Comparison of ENCODE assay signal across 17 mouse cellular contexts in the genomic region with DNA sequence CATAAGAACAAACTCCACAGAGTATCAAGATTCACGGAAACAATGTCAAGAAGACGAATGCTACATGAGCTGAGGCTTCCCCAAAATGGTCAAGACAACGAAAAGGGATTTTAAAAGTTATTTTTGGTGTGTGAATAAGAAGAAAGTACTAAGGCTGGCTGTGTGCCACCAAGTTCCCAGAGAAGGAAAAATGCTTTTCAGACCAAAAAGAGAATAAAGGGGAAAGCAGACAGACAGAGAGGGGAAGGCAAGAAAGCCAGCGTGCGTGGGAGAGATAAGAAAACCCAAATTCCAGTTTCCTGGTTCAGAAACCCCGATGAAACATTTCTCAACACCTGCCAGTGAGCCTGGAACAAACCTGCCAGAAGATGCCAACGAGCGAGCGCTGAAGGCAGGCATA. TPM values are rescaled to one million over a fixed set of nuclear protein-coding genes. Genes with fewer than 3 reads are reported as not detected.
DNase-seq lines count a peak whose midpoint lies in the region; ATAC-seq and TF ChIP-seq lines count a peak whose summit lies in the region.
"Had no signal": no experiment of that assay in that cellular context is flagged by ENCODE, and none has a peak within 500 bp of the region (broad histone marks: within the 10 kb centered on the region; RNA-seq: fewer than 3 reads in every experiment).

No protein-coding gene starts in this region.

- no peak for TF ChIP-seq EP300 in lung, postnatal 0 days (IDR thresholded peaks at IDR 0.05)

- H3K27ac ChIP-seq in kidney, embryonic 15.5 days, result peak overlapping the region; percentile 23; the same call in 1 of the 2 replicates
- H3K27ac ChIP-seq in kidney, adult 2 months (ENCODE audit: insufficient read depth, low read depth, low read length), result no peak overlapping the region
- 0 out of 2 replicates have a peak overlapping the region, but pooled peaks have one; percentile 4 for H3K27ac ChIP-seq in lung, postnatal 0 days (ENCODE audit: low read length)
- peak overlapping the region; percentile 41; the same call in 1 of the 2 replicates for H3K27ac ChIP-seq in intestine, postnatal 0 days (ENCODE audit: low read depth, low read length)
- H3K27ac ChIP-seq: embryonic facial prominence, embryonic 13.5 days; neural tube, embryonic 12.5 days had no signal

- peaks cover 42% of the 10 kb centered on the region for H3K36me3 ChIP-seq in kidney, embryonic 15.5 days
- peaks cover 3% of the 10 kb centered on the region for H3K36me3 ChIP-seq in kidney, adult 2 months (ENCODE audit: control insufficient read depth, insufficient read depth, low read length)
- H3K36me3 ChIP-seq in lung, postnatal 0 days (ENCODE audit: insufficient read depth, low read length), result peaks cover 6% of the 10 kb centered on the region
- H3K36me3 ChIP-seq in intestine, postnatal 0 days (ENCODE audit: control insufficient read depth, insufficient read depth), result peaks cover 22% of the 10 kb centered on the region

- TF ChIP-seq CTCF in kidney, adult 2 months (conservative IDR thresholded peaks at IDR 0.05; ENCODE audit: insufficient read depth, insufficient read length, low read depth, low read length), result no peak
- no peak for TF ChIP-seq CTCF in lung, postnatal 0 days (IDR thresholded peaks at IDR 0.05)
- no peak for TF ChIP-seq CTCF in intestine, postnatal 0 days (IDR thresholded peaks at IDR 0.05; ENCODE audit: low read depth)

- no peak for DNase-seq in kidney, adult 2 months
- DNase-seq in lung, postnatal 0 days (ENCODE audit: low spot score), result no peak
- no peak for DNase-seq in lung, postnatal 25 days (ENCODE audit: low spot score)
- DNase-seq in brain, adult 2 months (ENCODE audit: low read depth, low spot score), result peak; percentile 51
- no peak for DNase-seq in spleen, postnatal 36 days (ENCODE audit: low spot score in 2 of 2)
- DNase-seq: adrenal gland, adult 8-10 months; cerebellum, postnatal 36 days; kidney, adult 11 months; liver, postnatal 0 days; midbrain, embryonic 14.5 days; thymus, postnatal 4 days had no signal

- no peaks in the 10 kb centered on the region for H3K27me3 ChIP-seq in kidney, embryonic 15.5 days
- H3K27me3 ChIP-seq in kidney, adult 2 months (replicated peaks; ENCODE audit: control insufficient read depth, insufficient read depth, low read length), result no peaks in the 10 kb centered on the region
- H3K27me3 ChIP-seq in lung, postnatal 0 days (replicated peaks; ENCODE audit: insufficient read depth, low read length), result no peaks in the 10 kb centered on the region
- no peaks in the 10 kb centered on the region for H3K27me3 ChIP-seq in intestine, postnatal 0 days (replicated peaks; ENCODE audit: control insufficient read depth, insufficient read depth, low read length)
- H3K27me3 ChIP-seq: CH12.LX; embryonic facial prominence, embryonic 13.5 days; neural tube, embryonic 12.5 days had no signal

- no peak overlapping the region for H3K4me2 ChIP-seq in kidney, embryonic 15.5 days
- no peak overlapping the region for H3K4me2 ChIP-seq in lung, postnatal 0 days (replicated peaks; ENCODE audit: low read depth, low read length)
- H3K4me2 ChIP-seq in intestine, postnatal 0 days (replicated peaks; ENCODE audit: low read depth), result no peak overlapping the region
- H3K4me2 ChIP-seq: embryonic facial prominence, embryonic 13.5 days; neural tube, embryonic 12.5 days had no signal

- no peaks in the 10 kb centered on the region for H3K9me3 ChIP-seq in kidney, embryonic 15.5 days (replicated peaks)
- H3K9me3 ChIP-seq in lung, postnatal 0 days (ENCODE audit: low read length), result no peaks in the 10 kb centered on the region
- H3K9me3 ChIP-seq in intestine, postnatal 0 days (ENCODE audit: control insufficient read depth), result no peaks in the 10 kb centered on the region
- H3K9me3 ChIP-seq: embryonic facial prominence, embryonic 13.5 days; neural tube, embryonic 12.5 days had no signal

- no peak for TF ChIP-seq POLR2A in kidney, adult 2 months (IDR thresholded peaks at IDR 0.05; ENCODE audit: low read depth, low read length)

- WGBS in kidney, embryonic 15.5 days, result 77% methylated on average over 9 of the region's 9 CpGs
- WGBS in kidney, adult 2 months, result 57% methylated on average over 9 of the region's 9 CpGs
- 50% methylated on average over 9 of the region's 9 CpGs for WGBS in lung, postnatal 0 days
- WGBS in intestine, postnatal 0 days, result 64% methylated on average over 9 of the region's 9 CpGs

- no peak overlapping the region for H3K4me3 ChIP-seq in kidney, embryonic 15.5 days (replicated peaks)
- no peak overlapping the region for H3K4me3 ChIP-seq in kidney, adult 2 months (ENCODE audit: insufficient read depth, low read depth, low read length)
- no peak overlapping the region for H3K4me3 ChIP-seq in lung, postnatal 0 days (ENCODE audit: low read depth, low read length)
- no peak overlapping the region for H3K4me3 ChIP-seq in intestine, postnatal 0 days (ENCODE audit: low read depth, low read length)
- H3K4me3 ChIP-seq: embryonic facial prominence, embryonic 13.5 days; neural tube, embryonic 12.5 days had no signal

- peaks cover 41% of the 10 kb centered on the region for H3K4me1 ChIP-seq in kidney, embryonic 15.5 days
- peaks cover 8% of the 10 kb centered on the region for H3K4me1 ChIP-seq in kidney, adult 2 months (ENCODE audit: control insufficient read depth, insufficient read depth, low read length)
- H3K4me1 ChIP-seq in lung, postnatal 0 days (ENCODE audit: insufficient read depth, low read depth, low read length), result peaks cover 23% of the 10 kb centered on the region; the same call in 1 of the 2 replicates
- H3K4me1 ChIP-seq in intestine, postnatal 0 days (replicated peaks; ENCODE audit: control insufficient read depth, insufficient read depth, low read length), result peaks cover 14% of the 10 kb centered on the region

- no peak for ATAC-seq in kidney, embryonic 15.5 days (replicated peaks; ENCODE audit: low FRiP score)
- no peak for ATAC-seq in lung, postnatal 0 days
- no peak for ATAC-seq in intestine, postnatal 0 days
- ATAC-seq: forebrain, embryonic 14.5 days; liver, postnatal 0 days had no signal

- H3K9ac ChIP-seq in kidney, embryonic 15.5 days, result no peak overlapping the region
- no peak overlapping the region for H3K9ac ChIP-seq in lung, postnatal 0 days (replicated peaks; ENCODE audit: low read depth)
- H3K9ac ChIP-seq in intestine, postnatal 0 days (ENCODE audit: low read depth, low read length), result no peak overlapping the region
- H3K9ac ChIP-seq: embryonic facial prominence, embryonic 13.5 days; liver, postnatal 0 days; neural tube, embryonic 12.5 days had no signal

RNA-seq across cellular contexts. Expression of gene Tet3, which starts 50.4 kb away (rescaled TPM):
- 51.0 and 51.4 TPM in 2 replicates for polyA plus RNA-seq in kidney, embryonic 15.5 days (2015; fragmentation: Nextera tagmentation; extraction: Ambion mirVana)
- 7.1 and 8.0 TPM in 2 replicates for polyA plus RNA-seq in kidney, adult 2 months (2012; rRNA removed)
- polyA plus RNA-seq in lung, postnatal 0 days (2015; fragmentation: Nextera tagmentation; extraction: Ambion mirVana), result 30.0 and 30.5 TPM in 2 replicates
- 28.1 and 34.3 TPM in 2 replicates for polyA plus RNA-seq in intestine, postnatal 0 days (2015; fragmentation: Nextera tagmentation; extraction: Ambion mirVana)

RNA-seq across cellular contexts. Expression of gene Bola3, which starts 59.6 kb away (rescaled TPM):
- polyA plus RNA-seq in kidney, embryonic 15.5 days (2015; fragmentation: Nextera tagmentation; extraction: Ambion mirVana), result 145 and 149 TPM in 2 replicates
- 85.2 and 125 TPM in 2 replicates for polyA plus RNA-seq in kidney, adult 2 months (2012; rRNA removed)
- polyA plus RNA-seq in lung, postnatal 0 days (2015; fragmentation: Nextera tagmentation; extraction: Ambion mirVana), result 101 and 120 TPM in 2 replicates
- polyA plus RNA-seq in intestine, postnatal 0 days (2015; fragmentation: Nextera tagmentation; extraction: Ambion mirVana), result 167 and 184 TPM in 2 replicates
